ENCODE assay signal across 16 mouse cellular contexts in genomic region chr8:12382707-12383561, GRCm38 (mm10). TPM values are rescaled to one million over a fixed set of nuclear protein-coding genes. Genes with fewer than 3 reads are reported as not detected.
DNase-seq lines count a peak whose midpoint lies in the region; ATAC-seq and TF ChIP-seq lines count a peak whose summit lies in the region.
"Had no signal": no experiment of that assay in that cellular context is flagged by ENCODE, and none has a peak within 500 bp of the region (broad histone marks: within the 10 kb centered on the region; RNA-seq: fewer than 3 reads in every experiment).

No protein-coding gene starts in this region.

- H3K9ac ChIP-seq in lung, postnatal 0 days (replicated peaks; ENCODE audit: low read depth) = no peak overlapping the region
- H3K9ac ChIP-seq in forebrain, embryonic 12.5 days = peak overlapping the region; percentile 17; the same call in 1 of the 2 replicates
- H3K9ac ChIP-seq in limb, embryonic 11.5 days (ENCODE audit: low read length) = no peak overlapping the region
- no peak overlapping the region for H3K9ac ChIP-seq in kidney, embryonic 16.5 days (replicated peaks; ENCODE audit: low read length)
- H3K9ac ChIP-seq in kidney, embryonic 14.5 days (ENCODE audit: low read depth, low read length) = no peak overlapping the region
- H3K9ac ChIP-seq: kidney, embryonic 15.5 days; lung, embryonic 15.5 days had no signal

- no peak overlapping the region for H3K27ac ChIP-seq in lung, postnatal 0 days (ENCODE audit: low read length)
- peak overlapping the region; percentile 63; the same call in 1 of the 2 replicates for H3K27ac ChIP-seq in forebrain, embryonic 12.5 days
- no peak overlapping the region for H3K27ac ChIP-seq in limb, embryonic 11.5 days (replicated peaks; ENCODE audit: low read depth, low read length)
- H3K27ac ChIP-seq in kidney, embryonic 16.5 days (ENCODE audit: low read length) = no peak overlapping the region
- H3K27ac ChIP-seq in kidney, embryonic 14.5 days (ENCODE audit: low read depth, low read length) = no peak overlapping the region
- H3K27ac ChIP-seq: heart, adult 2 months; kidney, embryonic 15.5 days; lung, embryonic 15.5 days had no signal

- no peak for ATAC-seq in lung, postnatal 0 days
- no peak for ATAC-seq in forebrain, embryonic 12.5 days (ENCODE audit: low FRiP score)
- no peak for ATAC-seq in limb, embryonic 11.5 days (ENCODE audit: insufficient number of reproducible peaks, low FRiP score, low TSS enrichment, low read depth)
- no peak for ATAC-seq in kidney, embryonic 16.5 days (ENCODE audit: low FRiP score, low TSS enrichment)
- ATAC-seq in kidney, embryonic 14.5 days (ENCODE audit: low FRiP score, low TSS enrichment) = no peak

- no peaks in the 10 kb centered on the region for H3K36me3 ChIP-seq in lung, postnatal 0 days (ENCODE audit: insufficient read depth, low read length)
- no peaks in the 10 kb centered on the region for H3K36me3 ChIP-seq in forebrain, embryonic 12.5 days (replicated peaks)
- no peaks in the 10 kb centered on the region for H3K36me3 ChIP-seq in limb, embryonic 11.5 days (ENCODE audit: control insufficient read depth, insufficient read depth, low read length)
- H3K36me3 ChIP-seq in kidney, embryonic 16.5 days (ENCODE audit: insufficient read depth, low read length) = no peaks in the 10 kb centered on the region
- no peaks in the 10 kb centered on the region for H3K36me3 ChIP-seq in kidney, embryonic 14.5 days (ENCODE audit: control insufficient read depth, insufficient read depth, low read length)
- H3K36me3 ChIP-seq: kidney, embryonic 15.5 days; lung, embryonic 15.5 days had no signal

- no peak for TF ChIP-seq EP300 in lung, postnatal 0 days (IDR thresholded peaks at IDR 0.05)

- peak overlapping the region; percentile 36; the same call in 1 of the 2 replicates for H3K4me3 ChIP-seq in lung, postnatal 0 days (ENCODE audit: low read depth, low read length)
- H3K4me3 ChIP-seq in lung, adult 2 months (replicated peaks; ENCODE audit: extremely low read depth, low read depth, low read length) = no peak overlapping the region
- no peak overlapping the region for H3K4me3 ChIP-seq in forebrain, embryonic 12.5 days (replicated peaks)
- H3K4me3 ChIP-seq in limb, embryonic 11.5 days (ENCODE audit: low read depth, low read length) = no peak overlapping the region
- no peak overlapping the region for H3K4me3 ChIP-seq in kidney, embryonic 16.5 days (ENCODE audit: low read length)
- no peak overlapping the region for H3K4me3 ChIP-seq in kidney, embryonic 14.5 days (ENCODE audit: low read length)
- H3K4me3 ChIP-seq: heart, adult 2 months; lung, embryonic 15.5 days had no signal

- H3K9me3 ChIP-seq in lung, postnatal 0 days (ENCODE audit: low read length) = no peaks in the 10 kb centered on the region
- no peaks in the 10 kb centered on the region for H3K9me3 ChIP-seq in forebrain, embryonic 12.5 days
- H3K9me3 ChIP-seq in limb, embryonic 11.5 days (ENCODE audit: control insufficient read depth, low read length) = no peaks in the 10 kb centered on the region
- no peaks in the 10 kb centered on the region for H3K9me3 ChIP-seq in kidney, embryonic 16.5 days (ENCODE audit: low read length)
- H3K9me3 ChIP-seq in kidney, embryonic 14.5 days (ENCODE audit: control insufficient read depth, low read length) = no peaks in the 10 kb centered on the region
- H3K9me3 ChIP-seq: kidney, embryonic 15.5 days; lung, embryonic 15.5 days had no signal

- no peak for TF ChIP-seq CTCF in lung, postnatal 0 days (IDR thresholded peaks at IDR 0.05)
- no peak for TF ChIP-seq CTCF in lung, adult 2 months (IDR thresholded peaks at IDR 0.05; ENCODE audit: insufficient read depth, low read length)

- DNase-seq in lung, postnatal 0 days (ENCODE audit: low spot score) = no peak
- DNase-seq in lung, adult 2 months = no peak
- DNase-seq in limb, embryonic 11.5 days (ENCODE audit: low spot score) = peak; percentile 51
- DNase-seq in retina, embryonic 14.5 days (ENCODE audit: low spot score) = peak; percentile 38
- DNase-seq in adrenal gland, adult 18-20 months (ENCODE audit: low spot score in 2 of 2) = no peak
- DNase-seq: cerebellum, adult 9-11 months; heart, adult 2 months; layer of hippocampus, adult 9-11 months; spleen, adult 18-20 months had no signal

- peaks cover 75% of the 10 kb centered on the region for H3K27me3 ChIP-seq in lung, postnatal 0 days (replicated peaks; ENCODE audit: insufficient read depth, low read length)
- H3K27me3 ChIP-seq in forebrain, embryonic 12.5 days = peaks cover 77% of the 10 kb centered on the region
- H3K27me3 ChIP-seq in limb, embryonic 11.5 days (ENCODE audit: control insufficient read depth, insufficient read depth, low read length) = peaks cover 78% of the 10 kb centered on the region
- H3K27me3 ChIP-seq in kidney, embryonic 16.5 days (ENCODE audit: insufficient read depth, low read length) = peaks cover 86% of the 10 kb centered on the region
- H3K27me3 ChIP-seq in kidney, embryonic 14.5 days (ENCODE audit: control insufficient read depth, insufficient read depth, low read length) = peaks cover 89% of the 10 kb centered on the region

- no peak for TF ChIP-seq POLR2A in lung, adult 2 months (IDR thresholded peaks at IDR 0.05; ENCODE audit: borderline replicate concordance, extremely low read depth, low read depth, low read length)

- 3% methylated on average over 21 of the region's 21 CpGs for WGBS in lung, postnatal 0 days
- 7% methylated on average over 21 of the region's 21 CpGs for WGBS in lung, adult 2 months
- WGBS in forebrain, embryonic 12.5 days = 4% methylated on average over 21 of the region's 21 CpGs
- 2% methylated on average over 21 of the region's 21 CpGs for WGBS in limb, embryonic 11.5 days
- WGBS in kidney, embryonic 16.5 days = 2% methylated on average over 21 of the region's 21 CpGs
- 2% methylated on average over 21 of the region's 21 CpGs for WGBS in kidney, embryonic 14.5 days

- no peak overlapping the region for H3K4me2 ChIP-seq in lung, postnatal 0 days (replicated peaks; ENCODE audit: low read depth, low read length)
- H3K4me2 ChIP-seq in forebrain, embryonic 12.5 days = peak overlapping the region; percentile 83
- H3K4me2 ChIP-seq in limb, embryonic 11.5 days (ENCODE audit: low read depth, severe bottlenecking) = no peak overlapping the region
- no peak overlapping the region for H3K4me2 ChIP-seq in kidney, embryonic 16.5 days (replicated peaks; ENCODE audit: low read depth, low read length)
- no peak overlapping the region for H3K4me2 ChIP-seq in kidney, embryonic 14.5 days (replicated peaks; ENCODE audit: low read depth, low read length)
- H3K4me2 ChIP-seq: kidney, embryonic 15.5 days had no signal

- H3K4me1 ChIP-seq in lung, postnatal 0 days (ENCODE audit: insufficient read depth, low read depth, low read length) = peaks cover 17% of the 10 kb centered on the region
- H3K4me1 ChIP-seq in lung, adult 2 months (ENCODE audit: control insufficient read depth, insufficient read depth, low read length) = peaks cover 5% of the 10 kb centered on the region
- H3K4me1 ChIP-seq in forebrain, embryonic 12.5 days = peaks cover 49% of the 10 kb centered on the region
- peaks cover 5% of the 10 kb centered on the region; the same call in 1 of the 2 replicates for H3K4me1 ChIP-seq in limb, embryonic 11.5 days (ENCODE audit: control insufficient read depth, insufficient read depth, low read length)
- H3K4me1 ChIP-seq in kidney, embryonic 16.5 days (ENCODE audit: insufficient read depth, low read length) = peaks cover 14% of the 10 kb centered on the region
- 0 out of 2 replicates have a peak, but pooled peaks cover 7% of the 10 kb centered on the region for H3K4me1 ChIP-seq in kidney, embryonic 14.5 days (ENCODE audit: control insufficient read depth, insufficient read depth, low read length)

RNA-seq across cellular contexts. Expression of gene Sox1, which starts 12.2 kb away (rescaled TPM):
- polyA plus RNA-seq in lung, postnatal 0 days (2015; fragmentation: Nextera tagmentation; extraction: Ambion mirVana) = not detected in 2 replicates
- not detected in 2 replicates for polyA plus RNA-seq in lung, adult 2 months (2012; rRNA removed)
- polyA plus RNA-seq in forebrain, embryonic 12.5 days (2016; fragmentation: Nextera tagmentation; extraction: Ambion mirVana) = 9.6 and 11.0 TPM in 2 replicates
- not detected in 2 replicates for polyA plus RNA-seq in limb, embryonic 11.5 days (2014; fragmentation: Nextera tagmentation; extraction: Ambion mirVana)
- total RNA-seq in adrenal gland, adult 18-20 months (2021) = not detected
- polyA plus RNA-seq in kidney, embryonic 16.5 days (2015; fragmentation: Nextera tagmentation; extraction: Ambion mirVana) = not detected in 2 replicates
- polyA plus RNA-seq in kidney, embryonic 14.5 days (2014; fragmentation: Nextera tagmentation; extraction: Ambion mirVana) = not detected in 2 replicates
- total RNA-seq: gastrocnemius, adult 18-20 months; heart, adult 2 months; hematopoietic stem cell, adult 5-6 weeks had no signal
- polyA plus RNA-seq: heart, adult 2 months; kidney, embryonic 15.5 days; lung, embryonic 15.5 days had no signal

Comparison
In these comparisons a context has a peak if more than half of its experiments do, and no peak if none do; other contexts are left out.
1. DNase-seq: peak in limb, embryonic 11.5 days (single experiment) and retina, embryonic 14.5 days (single experiment); none in lung, postnatal 0 days (single experiment), lung, adult 2 months (single experiment) and adrenal gland, adult 18-20 months (0 of 2).
2. RNA of gene Sox1, which starts 12.2 kb away (polyA plus RNA-seq): 9.6 to 11.0 TPM in forebrain, embryonic 12.5 days; not detected in lung, postnatal 0 days, not detected in lung, adult 2 months, not detected in limb, embryonic 11.5 days, not detected in kidney, embryonic 16.5 days and not detected in kidney, embryonic 14.5 days; every median in the first group is over 10 times any median in the second.